Mouse (Mus musculus): ENCODE results near the gene Klhl5. TPM values are rescaled to one million over a fixed set of nuclear protein-coding genes. Genes with fewer than 3 reads are reported as not detected.

Gene Klhl5
- polyA plus RNA-seq, 1 experiment from 2014 or later = 48.7 TPM

DNA sequence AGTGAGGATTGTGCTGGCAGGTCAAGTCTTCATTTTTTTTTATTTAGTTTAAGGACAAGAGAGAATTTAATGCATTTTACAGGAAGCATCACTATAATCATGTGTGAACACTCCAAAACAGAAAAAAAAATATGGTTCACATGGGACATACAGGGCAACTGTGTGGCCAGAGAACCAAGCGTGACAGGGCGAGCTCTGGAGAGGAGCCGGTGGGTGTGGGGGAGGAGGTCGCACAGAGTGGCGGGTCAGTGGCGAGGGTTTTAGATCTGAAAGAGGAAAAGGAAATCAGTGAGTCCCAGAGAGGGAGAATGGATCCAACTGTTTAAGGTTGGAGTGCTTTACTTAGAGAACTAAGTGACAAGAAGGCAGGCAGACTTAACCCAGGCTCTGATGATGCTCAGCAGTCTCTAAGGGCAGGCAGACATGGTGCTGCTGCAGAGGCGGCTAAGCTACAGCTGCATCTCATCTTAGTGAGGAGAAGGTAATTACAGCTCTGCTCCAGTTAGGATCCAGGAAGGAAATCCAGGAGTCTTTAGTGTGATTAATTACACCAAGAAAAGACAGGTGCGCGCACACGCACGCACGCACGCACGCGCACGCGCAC, 56.3 kb downstream of the Klhl5 start:
- Histone ChIP-seq H3K36me3 (ENCODE audit: control insufficient read depth, insufficient read depth, low read length) (peaks cover 13% of the 10 kb centered on the region), H3K4me3 (ENCODE audit: low read length) (no peak overlapping the region), H3K27ac (ENCODE audit: low read depth, low read length) (no peak overlapping the region), H3K27me3 (replicated peaks; ENCODE audit: control insufficient read depth, insufficient read depth, low read length) (no peaks in the 10 kb centered on the region), H3K4me1 (ENCODE audit: control insufficient read depth, insufficient read depth, low read depth, low read length) (no peaks in the 10 kb centered on the region), H3K9me3 (ENCODE audit: control insufficient read depth, low read length) (no peaks in the 10 kb centered on the region), H3K9ac (ENCODE audit: low read depth, low read length) (no peak overlapping the region), H3K4me2 (ENCODE audit: low read length) (no peak overlapping the region)
- 81% methylated on average over 17 of the region's 17 CpGs for WGBS
- ATAC-seq = 0 out of 2 replicates have a peak, but pooled peaks have one; percentile 65

DNA sequence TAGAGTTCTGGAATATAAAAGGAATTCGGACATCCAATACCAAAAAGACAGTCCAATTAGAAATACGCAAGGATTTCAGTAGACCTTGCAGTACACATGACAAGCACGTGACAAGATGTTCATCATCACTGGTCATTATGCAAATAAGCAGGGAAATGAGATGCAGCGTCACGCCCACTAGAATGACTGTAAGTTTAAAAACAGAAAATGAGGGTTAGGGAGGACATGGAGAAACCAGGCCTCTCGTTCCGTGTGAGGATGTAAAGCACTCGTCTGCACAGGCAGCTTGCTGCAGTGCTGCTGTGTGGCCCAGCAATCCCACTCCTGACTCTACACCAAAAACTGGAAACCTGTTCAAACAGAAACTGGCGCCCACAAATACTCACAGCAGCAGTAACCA, 62.9 kb downstream of the Klhl5 start:
- Histone ChIP-seq H3K4me3 (ENCODE audit: low read length) (no peak overlapping the region), H3K36me3 (ENCODE audit: control insufficient read depth, insufficient read depth, low read length) (peaks cover 2% of the 10 kb centered on the region; the same call in 1 of the 2 replicates), H3K9ac (ENCODE audit: low read depth, low read length) (no peak overlapping the region), H3K4me2 (ENCODE audit: low read length) (no peak overlapping the region), H3K27me3 (replicated peaks; ENCODE audit: control insufficient read depth, insufficient read depth, low read length) (no peaks in the 10 kb centered on the region), H3K4me1 (ENCODE audit: control insufficient read depth, insufficient read depth, low read depth, low read length) (no peaks in the 10 kb centered on the region), H3K27ac (ENCODE audit: low read depth, low read length) (no peak overlapping the region), H3K9me3 (ENCODE audit: control insufficient read depth, low read length) (no peaks in the 10 kb centered on the region)
- ATAC-seq = 0 out of 2 replicates have a peak, but pooled peaks have one; percentile 21
- WGBS = 73% methylated on average over 9 of the region's 9 CpGs

DNA sequence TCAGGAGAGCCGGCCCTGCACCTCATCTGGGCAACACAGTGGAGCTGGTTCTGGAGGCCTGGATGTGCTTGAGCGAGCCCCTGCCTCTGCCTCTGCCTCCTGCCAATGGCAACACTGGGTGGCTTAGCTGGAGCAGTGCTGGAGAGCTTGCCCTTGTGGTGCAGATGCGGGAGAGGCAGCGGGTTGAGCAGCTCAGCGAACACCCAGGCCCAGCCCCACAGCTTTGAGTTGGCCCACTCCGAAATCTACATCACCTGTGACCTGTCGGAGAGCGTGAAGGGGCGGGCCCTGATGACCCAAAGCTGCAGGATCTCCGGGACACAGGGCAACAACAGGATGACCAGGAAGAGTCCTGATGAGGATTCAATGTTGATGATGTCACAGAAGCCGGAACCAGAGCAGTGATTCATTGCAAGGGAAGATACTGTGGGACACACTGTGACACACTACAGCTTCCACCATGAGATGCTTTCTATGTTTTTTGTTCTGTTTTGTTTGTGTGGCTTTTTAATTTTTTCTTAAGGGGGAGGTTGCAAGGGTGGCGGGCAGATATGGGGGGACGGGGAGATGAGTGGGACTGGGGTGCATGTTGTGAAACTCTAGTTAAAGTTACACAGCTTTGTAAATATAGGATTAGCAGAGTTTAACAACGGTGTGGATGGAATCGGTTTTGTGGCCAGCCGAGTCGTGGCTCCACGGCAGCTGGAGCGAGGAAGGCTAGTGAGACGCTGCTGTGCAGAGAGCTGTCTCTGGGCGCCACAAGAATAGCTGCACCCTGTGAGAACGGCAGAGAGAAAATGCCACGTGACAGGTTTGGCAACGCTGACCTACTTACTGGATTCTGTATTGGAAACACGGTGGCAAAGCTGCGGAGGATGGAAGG, 67.9 kb downstream of the Klhl5 start:
- peak overlapping the region; percentile 15 for H3K4me3 ChIP-seq (ENCODE audit: low read length)
- peak overlapping the region; percentile 49 for H3K4me2 ChIP-seq (ENCODE audit: low read length)
- peaks cover 15% of the 10 kb centered on the region for H3K4me1 ChIP-seq (ENCODE audit: control insufficient read depth, insufficient read depth, low read depth, low read length)
- peak overlapping the region; percentile 48; the same call in 1 of the 2 replicates for H3K9ac ChIP-seq (ENCODE audit: low read depth, low read length)
- H3K36me3 ChIP-seq (ENCODE audit: control insufficient read depth, insufficient read depth, low read length) = no peaks in the 10 kb centered on the region
- H3K9me3 ChIP-seq (ENCODE audit: control insufficient read depth, low read length) = no peaks in the 10 kb centered on the region
- WGBS = 62% methylated on average over 26 of the region's 26 CpGs
- peak overlapping the region; percentile 74 for H3K27ac ChIP-seq (ENCODE audit: low read depth, low read length)
- H3K27me3 ChIP-seq (replicated peaks; ENCODE audit: control insufficient read depth, insufficient read depth, low read length) = no peaks in the 10 kb centered on the region
- ATAC-seq = peak; percentile 87

DNA sequence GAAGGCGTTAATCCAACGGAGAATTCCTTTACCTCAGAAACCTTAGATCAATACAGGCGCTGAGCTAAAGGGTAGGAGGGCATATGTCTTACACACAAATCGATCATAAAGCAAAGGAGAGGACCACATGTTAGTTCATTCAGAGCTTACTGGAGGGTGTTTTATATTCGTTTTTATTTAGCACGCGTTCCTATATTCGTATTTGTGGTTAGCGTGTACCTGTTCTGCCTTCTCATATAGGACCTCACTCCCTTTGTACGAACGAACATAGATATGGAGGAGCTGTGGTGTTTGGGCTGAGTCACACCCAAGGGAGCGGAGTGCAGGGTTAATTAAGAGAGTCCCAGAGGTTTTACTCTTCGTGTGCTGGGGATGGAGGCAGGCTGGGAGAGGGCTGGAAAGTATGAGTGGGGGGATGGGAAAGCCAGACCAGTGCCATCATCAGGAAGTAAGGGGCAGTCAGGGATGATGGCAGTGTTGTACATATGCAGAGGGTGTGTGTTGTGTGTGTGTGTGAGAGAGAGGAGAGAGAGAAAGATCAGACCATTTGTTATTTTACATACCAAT, 68.7 kb downstream of the Klhl5 start:
- peak overlapping the region; percentile 15 for H3K4me3 ChIP-seq (ENCODE audit: low read length)
- 57% methylated on average over 13 of the region's 13 CpGs for WGBS

DNA sequence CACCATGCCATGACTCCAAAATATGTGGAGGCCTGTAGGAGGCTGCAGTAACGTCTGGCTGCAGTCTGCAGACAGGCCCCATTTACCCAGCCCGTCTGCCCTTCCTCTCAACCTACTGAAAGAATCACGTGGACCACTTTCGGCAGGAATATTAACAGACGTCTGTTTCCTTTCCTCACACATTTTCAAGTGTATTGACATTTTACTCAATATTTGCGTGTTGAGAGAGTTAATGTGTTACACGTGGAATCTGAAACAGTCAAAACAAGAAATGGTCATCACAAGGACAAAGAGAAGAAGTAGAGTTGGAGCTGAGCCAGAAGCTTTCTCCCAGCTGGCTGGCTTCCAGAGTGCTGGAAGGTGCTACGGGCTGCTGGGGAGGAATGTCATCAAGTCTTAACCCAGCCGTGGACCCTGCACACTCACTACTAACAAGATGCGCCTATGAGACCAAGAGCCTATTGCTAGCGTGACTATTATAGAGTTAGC, 69.7 kb downstream of the Klhl5 start:
- Histone ChIP-seq H3K9me3 (ENCODE audit: control insufficient read depth, low read length) (no peaks in the 10 kb centered on the region), H3K27ac (ENCODE audit: low read depth, low read length) (peak overlapping the region; percentile 12; the same call in 1 of the 2 replicates), H3K4me3 (ENCODE audit: low read length) (no peak overlapping the region), H3K36me3 (ENCODE audit: control insufficient read depth, insufficient read depth, low read length) (no peaks in the 10 kb centered on the region), H3K27me3 (replicated peaks; ENCODE audit: control insufficient read depth, insufficient read depth, low read length) (no peaks in the 10 kb centered on the region), H3K4me1 (ENCODE audit: control insufficient read depth, insufficient read depth, low read depth, low read length) (peaks cover 20% of the 10 kb centered on the region), H3K9ac (ENCODE audit: low read depth, low read length) (no peak overlapping the region), H3K4me2 (ENCODE audit: low read length) (no peak overlapping the region)
- 37% methylated on average over 11 of the region's 11 CpGs for WGBS
- ATAC-seq = no peak

More for the DNA sequence above, 68.7 kb downstream of the Klhl5 start:
- ATAC-seq = peak; percentile 64
- no peaks in the 10 kb centered on the region for H3K36me3 ChIP-seq (ENCODE audit: control insufficient read depth, insufficient read depth, low read length)
- peak overlapping the region; percentile 48; the same call in 1 of the 2 replicates for H3K9ac ChIP-seq (ENCODE audit: low read depth, low read length)
- peaks cover 18% of the 10 kb centered on the region for H3K4me1 ChIP-seq (ENCODE audit: control insufficient read depth, insufficient read depth, low read depth, low read length)
- H3K9me3 ChIP-seq (ENCODE audit: control insufficient read depth, low read length) = no peaks in the 10 kb centered on the region
- peak overlapping the region; percentile 49 for H3K4me2 ChIP-seq (ENCODE audit: low read length)
- peak overlapping the region; percentile 74 for H3K27ac ChIP-seq (ENCODE audit: low read depth, low read length)
- H3K27me3 ChIP-seq (replicated peaks; ENCODE audit: control insufficient read depth, insufficient read depth, low read length) = no peaks in the 10 kb centered on the region

DNA sequence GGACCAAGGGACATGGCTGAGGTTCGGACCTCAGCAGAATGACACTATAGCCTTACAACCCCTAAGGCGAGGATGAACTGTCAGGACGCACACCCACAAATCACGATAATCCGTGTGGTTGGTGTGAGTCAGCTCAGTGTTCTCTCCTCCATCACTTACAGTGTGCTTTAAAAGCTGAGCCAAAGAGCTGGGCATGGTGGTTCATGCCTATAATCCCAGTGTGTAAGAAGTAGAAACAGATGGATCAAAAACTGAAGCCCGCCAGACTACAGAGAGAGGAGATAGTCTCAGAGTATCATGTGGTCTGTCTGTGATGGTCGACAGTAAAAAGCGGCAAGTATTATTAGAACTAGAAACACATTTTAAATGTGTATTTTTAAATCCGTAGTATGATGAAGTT, 71.1 kb downstream of the Klhl5 start:
- Histone ChIP-seq H3K27ac (ENCODE audit: low read depth, low read length) (no peak overlapping the region), H3K9me3 (ENCODE audit: control insufficient read depth, low read length) (no peaks in the 10 kb centered on the region), H3K4me1 (ENCODE audit: control insufficient read depth, insufficient read depth, low read depth, low read length) (peaks cover 20% of the 10 kb centered on the region), H3K9ac (ENCODE audit: low read depth, low read length) (no peak overlapping the region), H3K4me3 (ENCODE audit: low read length) (no peak overlapping the region), H3K27me3 (replicated peaks; ENCODE audit: control insufficient read depth, insufficient read depth, low read length) (no peaks in the 10 kb centered on the region), H3K4me2 (ENCODE audit: low read length) (no peak overlapping the region), H3K36me3 (ENCODE audit: control insufficient read depth, insufficient read depth, low read length) (no peaks in the 10 kb centered on the region)
- ATAC-seq = no peak
- WGBS = 94% methylated on average over 9 of the region's 9 CpGs

DNA sequence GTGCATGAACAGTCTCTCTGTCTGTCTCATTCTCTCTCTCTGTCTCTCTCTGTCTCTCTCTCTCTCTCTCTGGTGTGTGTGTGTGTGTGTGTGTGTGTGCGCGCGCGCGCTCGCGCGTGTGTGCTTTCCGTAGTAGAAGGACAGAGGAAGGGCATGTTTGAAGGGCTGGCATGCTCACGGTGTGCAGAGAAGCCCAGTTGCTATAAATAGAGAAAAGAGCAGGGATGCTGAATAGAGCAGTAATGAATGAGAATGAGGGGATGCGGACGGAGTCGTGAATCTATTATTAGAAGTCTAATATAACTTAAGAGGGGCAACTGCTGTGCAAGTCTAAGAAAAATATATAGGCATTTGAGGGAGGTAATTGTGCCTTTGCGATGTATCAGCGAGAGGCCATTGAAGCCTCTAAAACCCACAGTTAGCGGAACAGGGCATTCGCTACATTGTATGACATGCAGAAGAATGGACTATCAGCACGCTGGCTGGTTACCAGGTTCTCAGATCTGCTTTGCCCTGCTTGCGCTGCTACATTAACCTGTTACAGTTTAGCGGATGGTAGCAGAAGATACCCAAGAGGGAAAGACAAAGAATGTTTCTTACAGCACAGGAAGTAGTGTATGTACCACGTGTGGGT, 73.9 kb downstream of the Klhl5 start:
- H3K4me3 ChIP-seq (ENCODE audit: low read length) = no peak overlapping the region
- no peaks in the 10 kb centered on the region for H3K36me3 ChIP-seq (ENCODE audit: control insufficient read depth, insufficient read depth, low read length)
- H3K27me3 ChIP-seq (replicated peaks; ENCODE audit: control insufficient read depth, insufficient read depth, low read length) = no peaks in the 10 kb centered on the region
- H3K9me3 ChIP-seq (ENCODE audit: control insufficient read depth, low read length) = no peaks in the 10 kb centered on the region
- 0 out of 2 replicates have a peak overlapping the region, but pooled peaks have one; percentile 8 for H3K4me2 ChIP-seq (ENCODE audit: low read length)
- peak; percentile 56 for ATAC-seq
- peaks cover 12% of the 10 kb centered on the region for H3K4me1 ChIP-seq (ENCODE audit: control insufficient read depth, insufficient read depth, low read depth, low read length)
- 51% methylated on average over 21 of the region's 21 CpGs for WGBS
- peak overlapping the region; percentile 49; the same call in 1 of the 2 replicates for H3K27ac ChIP-seq (ENCODE audit: low read depth, low read length)
- H3K9ac ChIP-seq (ENCODE audit: low read depth, low read length) = no peak overlapping the region

DNA sequence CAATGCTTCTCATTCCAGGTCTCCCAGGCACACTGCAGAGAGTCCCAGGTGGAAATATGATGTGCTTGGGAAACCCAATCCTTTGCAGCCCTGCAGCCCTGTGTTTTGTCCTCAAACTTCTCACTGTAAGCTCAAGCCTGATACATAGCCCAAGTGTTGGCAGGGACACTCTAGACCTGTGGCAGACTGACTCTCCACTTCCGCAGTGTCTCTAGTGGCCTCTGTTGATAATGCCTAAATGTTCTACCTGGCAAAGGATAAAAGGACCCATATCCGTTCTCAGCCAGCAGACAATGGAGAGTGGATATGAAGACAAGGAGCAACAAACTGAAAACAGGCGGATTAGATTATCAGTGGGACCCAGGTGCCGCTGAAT, 74.4 kb downstream of the Klhl5 start:
- peaks cover 11% of the 10 kb centered on the region for H3K4me1 ChIP-seq (ENCODE audit: control insufficient read depth, insufficient read depth, low read depth, low read length)
- no peak overlapping the region for H3K4me3 ChIP-seq (ENCODE audit: low read length)
- no peaks in the 10 kb centered on the region for H3K27me3 ChIP-seq (replicated peaks; ENCODE audit: control insufficient read depth, insufficient read depth, low read length)
- no peaks in the 10 kb centered on the region for H3K36me3 ChIP-seq (ENCODE audit: control insufficient read depth, insufficient read depth, low read length)
- 72% methylated on average over 4 of the region's 4 CpGs for WGBS
- no peak overlapping the region for H3K27ac ChIP-seq (ENCODE audit: low read depth, low read length)
- no peak overlapping the region for H3K9ac ChIP-seq (ENCODE audit: low read depth, low read length)
- H3K4me2 ChIP-seq (ENCODE audit: low read length) = no peak overlapping the region
- no peaks in the 10 kb centered on the region for H3K9me3 ChIP-seq (ENCODE audit: control insufficient read depth, low read length)
- ATAC-seq = peak; percentile 74
